Mouse (Mus musculus): ENCODE results near the gene Gtsf1l. TPM values are rescaled to one million over a fixed set of nuclear protein-coding genes. Genes with fewer than 3 reads are reported as not detected.

Gtsf1l gene
- polyA plus RNA-seq, 1 experiment from 2014 or later, result not detected

DNA sequence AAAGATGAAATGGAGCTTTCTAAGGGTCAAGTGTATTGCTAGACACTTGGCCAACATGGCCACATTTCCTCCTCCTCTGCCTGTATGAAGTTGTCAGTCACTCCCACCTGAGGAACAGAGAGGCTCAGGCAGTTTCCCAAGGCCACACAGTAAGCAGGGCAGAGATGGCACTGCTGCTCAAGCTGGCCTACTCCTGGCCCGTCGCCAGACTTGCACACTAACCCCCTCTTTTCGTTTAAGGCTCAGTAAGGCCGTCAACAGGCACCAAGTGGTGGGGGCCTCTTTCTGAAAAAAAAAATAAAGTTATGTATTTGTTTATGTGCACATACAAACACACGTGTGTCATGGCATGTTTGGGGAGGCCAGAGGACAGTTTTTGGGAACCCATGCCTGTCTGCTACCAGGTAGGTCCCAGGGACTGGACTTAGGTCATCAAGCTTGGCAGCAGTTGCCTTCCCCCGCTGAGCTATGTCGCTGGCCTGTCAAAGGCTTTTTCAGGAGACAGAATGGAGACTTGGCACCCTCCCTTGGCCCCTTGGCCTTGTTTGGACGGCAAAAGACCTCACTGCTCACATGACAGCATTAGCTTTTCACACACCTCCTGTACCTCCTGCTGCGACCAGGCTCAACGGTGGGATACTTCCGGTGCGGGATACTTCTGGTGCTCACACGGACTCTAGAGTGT is 16.6 kb upstream of the Gtsf1l start:
- H3K4me3 ChIP-seq, result no peak overlapping the region
- 83% methylated on average over 13 of the region's 13 CpGs for WGBS
- peaks cover 26% of the 10 kb centered on the region for H3K4me1 ChIP-seq (replicated peaks)
- no peak overlapping the region for H3K4me2 ChIP-seq
- peaks cover 69% of the 10 kb centered on the region for H3K27me3 ChIP-seq
- no peaks in the 10 kb centered on the region for H3K36me3 ChIP-seq
- no peak overlapping the region for H3K9ac ChIP-seq
- H3K27ac ChIP-seq (replicated peaks), result no peak overlapping the region
- H3K9me3 ChIP-seq, result no peaks in the 10 kb centered on the region
- no peak for ATAC-seq (ENCODE audit: low read depth)

DNA sequence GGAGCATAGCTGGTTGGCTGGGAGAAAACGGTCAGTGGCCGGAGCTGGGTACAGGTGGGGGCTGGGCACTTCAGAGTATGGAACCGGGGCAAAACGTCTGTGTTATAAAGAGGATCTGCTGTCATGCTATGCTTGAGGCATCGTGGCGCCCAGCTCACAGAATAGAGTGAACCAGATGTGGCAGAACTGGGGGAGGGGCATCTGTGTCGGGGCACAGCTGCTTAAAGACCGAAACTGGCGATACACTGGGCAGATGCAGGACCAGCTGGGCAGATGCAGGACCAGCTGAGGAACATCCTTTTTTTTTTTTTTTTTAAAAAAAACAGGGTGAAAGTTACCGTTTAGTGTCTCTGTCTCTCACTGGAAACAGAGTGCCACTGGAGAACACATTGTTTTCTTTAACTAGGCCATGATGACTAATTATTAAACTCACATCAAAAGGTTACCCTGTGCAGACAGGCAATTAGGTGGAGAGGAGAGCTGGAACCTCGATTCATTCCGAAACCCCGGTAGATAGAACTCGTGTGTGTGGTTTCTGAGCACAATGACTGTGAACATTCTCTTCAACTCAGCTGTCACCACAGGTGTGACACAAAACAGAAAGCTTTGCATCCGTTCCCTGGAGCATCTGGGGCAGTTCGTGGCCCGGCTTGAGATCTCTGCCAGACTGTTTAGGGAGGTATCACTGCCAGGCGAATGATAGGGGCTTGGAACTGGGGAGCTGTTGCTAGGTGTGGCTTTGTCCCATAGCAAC is 15.4 kb upstream of the Gtsf1l start:
- no peak for ATAC-seq (ENCODE audit: low read depth)
- H3K27ac ChIP-seq (replicated peaks), result no peak overlapping the region
- no peak overlapping the region for H3K4me3 ChIP-seq
- peaks cover 77% of the 10 kb centered on the region for H3K27me3 ChIP-seq
- H3K4me1 ChIP-seq (replicated peaks), result peaks cover 20% of the 10 kb centered on the region
- WGBS, result 64% methylated on average over 18 of the region's 18 CpGs
- H3K9ac ChIP-seq, result no peak overlapping the region
- H3K4me2 ChIP-seq, result no peak overlapping the region
- no peaks in the 10 kb centered on the region for H3K36me3 ChIP-seq
- H3K9me3 ChIP-seq, result no peaks in the 10 kb centered on the region

GRCm38 (mm10) chr2:163102216-163102615 is 14.6 kb upstream of the Gtsf1l start:
- no peak for ATAC-seq (ENCODE audit: low read depth)
- Histone ChIP-seq H3K9me3 (no peaks in the 10 kb centered on the region), H3K9ac (no peak overlapping the region), H3K27ac (replicated peaks) (no peak overlapping the region), H3K27me3 (peaks cover 74% of the 10 kb centered on the region), H3K4me1 (replicated peaks) (peaks cover 18% of the 10 kb centered on the region), H3K4me2 (no peak overlapping the region), H3K36me3 (no peaks in the 10 kb centered on the region), H3K4me3 (no peak overlapping the region)
- 66% methylated on average over 7 of the region's 7 CpGs for WGBS

GRCm38 (mm10) chr2:163101646-163102203 is 14.1 kb upstream of the Gtsf1l start:
- no peak overlapping the region for H3K9ac ChIP-seq
- peaks cover 18% of the 10 kb centered on the region for H3K4me1 ChIP-seq (replicated peaks)
- H3K4me3 ChIP-seq, result no peak overlapping the region
- no peak overlapping the region for H3K27ac ChIP-seq (replicated peaks)
- H3K36me3 ChIP-seq, result no peaks in the 10 kb centered on the region
- WGBS, result 5% methylated on average over 10 of the region's 10 CpGs
- peaks cover 69% of the 10 kb centered on the region for H3K27me3 ChIP-seq
- H3K9me3 ChIP-seq, result no peaks in the 10 kb centered on the region
- ATAC-seq (ENCODE audit: low read depth), result 0 out of 2 replicates have a peak, but pooled peaks have one; percentile 13
- no peak overlapping the region for H3K4me2 ChIP-seq

DNA sequence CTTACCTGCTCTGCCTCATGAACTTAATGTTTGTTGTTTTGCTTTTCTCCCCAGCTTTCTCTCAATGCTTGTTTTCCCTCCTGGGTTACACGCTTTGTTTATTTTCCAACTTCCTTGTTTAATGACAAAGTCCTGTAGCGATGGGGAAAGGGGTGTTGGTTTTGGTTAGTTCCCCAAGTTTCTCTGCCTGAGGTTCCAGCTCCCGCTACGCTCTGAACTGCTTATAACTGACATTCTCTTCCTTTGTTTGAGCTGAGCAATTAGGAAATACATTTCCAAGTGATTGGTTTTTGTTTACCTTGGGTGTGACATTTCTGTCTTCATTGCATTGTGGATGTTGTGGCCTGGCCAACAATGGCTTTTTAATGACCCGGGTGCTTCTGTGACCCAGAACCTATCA is 12.9 kb upstream of the Gtsf1l start:
- Histone ChIP-seq H3K4me3 (no peak overlapping the region), H3K27me3 (peaks cover 59% of the 10 kb centered on the region), H3K4me1 (replicated peaks) (peaks cover 18% of the 10 kb centered on the region), H3K9me3 (no peaks in the 10 kb centered on the region), H3K4me2 (no peak overlapping the region), H3K27ac (replicated peaks) (no peak overlapping the region), H3K9ac (no peak overlapping the region), H3K36me3 (no peaks in the 10 kb centered on the region)
- 73% methylated on average over 5 of the region's 5 CpGs for WGBS
- ATAC-seq (ENCODE audit: low read depth), result no peak

DNA sequence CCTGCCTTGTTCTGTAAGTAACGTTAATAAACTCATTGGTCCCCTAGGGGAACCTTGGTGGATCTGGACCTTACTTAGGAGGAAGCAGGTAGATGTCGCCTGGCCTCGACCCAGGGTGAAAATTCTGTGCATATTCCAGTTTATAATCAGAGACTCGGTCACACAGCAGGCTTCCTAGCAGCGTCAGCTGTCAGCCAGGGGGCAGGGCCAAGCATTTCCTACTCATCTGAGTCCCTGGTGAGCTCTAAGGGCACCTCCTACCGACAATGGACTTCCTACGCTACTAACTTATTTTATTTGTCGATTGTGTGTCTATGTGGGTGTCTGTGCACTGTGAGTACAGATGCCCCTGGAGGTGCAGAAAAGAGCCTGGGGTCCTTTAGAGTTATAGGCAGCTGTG is 12.3 kb upstream of the Gtsf1l start:
- H3K4me1 ChIP-seq (replicated peaks), result peaks cover 18% of the 10 kb centered on the region
- H3K9me3 ChIP-seq, result no peaks in the 10 kb centered on the region
- 45% methylated on average over 8 of the region's 8 CpGs for WGBS
- no peak overlapping the region for H3K9ac ChIP-seq
- H3K27ac ChIP-seq (replicated peaks), result 0 out of 2 replicates have a peak overlapping the region, but pooled peaks have one; percentile 9
- no peak overlapping the region for H3K4me2 ChIP-seq
- ATAC-seq (ENCODE audit: low read depth), result no peak
- no peak overlapping the region for H3K4me3 ChIP-seq
- no peaks in the 10 kb centered on the region for H3K36me3 ChIP-seq
- H3K27me3 ChIP-seq, result peaks cover 55% of the 10 kb centered on the region

DNA sequence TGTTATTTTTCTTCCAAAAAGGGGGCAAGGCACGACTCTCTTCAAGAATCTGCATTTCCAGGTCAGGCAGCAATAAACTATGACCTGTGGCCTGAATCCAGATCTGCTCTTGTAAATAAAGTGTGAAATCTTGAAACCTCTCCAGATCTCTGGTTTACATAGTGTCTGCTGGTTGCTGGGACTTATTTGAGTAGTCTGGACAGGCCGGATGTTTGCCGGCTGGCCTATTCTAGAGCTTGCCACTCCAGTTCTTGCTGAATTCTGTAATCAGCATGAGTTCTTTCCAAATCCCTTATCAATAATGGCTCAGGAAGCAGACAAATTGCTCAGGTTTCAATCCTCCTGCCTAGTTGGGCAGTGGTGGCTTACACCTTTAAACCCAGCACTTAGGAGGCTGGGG is 8.1 kb upstream of the Gtsf1l start:
- Histone ChIP-seq H3K27me3 (peaks cover 30% of the 10 kb centered on the region), H3K36me3 (no peaks in the 10 kb centered on the region), H3K4me2 (no peak overlapping the region), H3K9me3 (no peaks in the 10 kb centered on the region), H3K4me3 (no peak overlapping the region), H3K4me1 (replicated peaks) (peaks cover 13% of the 10 kb centered on the region), H3K9ac (no peak overlapping the region), H3K27ac (replicated peaks) (no peak overlapping the region)
- ATAC-seq (ENCODE audit: low read depth), result no peak
- WGBS, result 70% methylated on average over 3 of the region's 3 CpGs

GRCm38 (mm10) chr2:163094909-163095308 is 7.3 kb upstream of the Gtsf1l start:
- Histone ChIP-seq H3K27me3 (peaks cover 21% of the 10 kb centered on the region), H3K4me1 (replicated peaks) (peaks cover 9% of the 10 kb centered on the region), H3K27ac (replicated peaks) (no peak overlapping the region), H3K9ac (no peak overlapping the region), H3K4me2 (no peak overlapping the region), H3K36me3 (no peaks in the 10 kb centered on the region), H3K9me3 (no peaks in the 10 kb centered on the region), H3K4me3 (no peak overlapping the region)
- WGBS, result 91% methylated on average over 10 of the region's 10 CpGs
- ATAC-seq (ENCODE audit: low read depth), result no peak

DNA sequence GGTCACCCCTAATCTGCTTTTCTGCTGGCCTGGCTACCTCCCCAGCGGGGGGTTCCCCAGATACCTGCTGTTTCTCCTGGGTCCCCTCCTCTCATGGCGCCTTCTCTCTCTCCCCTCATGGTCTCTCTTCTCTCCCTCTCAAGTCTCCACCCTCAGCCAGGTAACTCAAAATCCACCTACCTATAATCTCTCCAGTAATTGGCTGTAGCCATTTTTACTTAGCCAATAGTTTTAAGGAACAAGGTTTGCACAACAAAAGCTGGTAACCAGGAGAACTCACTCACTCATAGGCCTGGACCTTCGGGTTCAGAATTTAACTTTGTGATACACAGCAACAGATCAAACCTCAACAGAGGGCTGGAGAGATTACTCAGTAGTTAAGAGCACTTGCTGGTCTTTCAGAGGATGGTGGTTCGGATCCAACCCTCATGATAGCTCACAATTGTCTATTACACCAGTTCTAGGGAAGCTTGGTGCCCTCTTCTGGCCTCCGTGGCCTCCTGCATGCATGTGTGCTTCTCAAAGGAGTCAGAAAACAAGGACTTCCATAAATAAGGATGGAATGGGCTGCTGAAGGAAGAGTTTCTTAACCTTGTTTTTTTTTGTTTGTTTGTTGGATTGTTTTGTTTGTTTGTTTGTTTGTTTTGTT is 1.9 kb upstream of the Gtsf1l start:
- Histone ChIP-seq H3K27me3 (no peaks in the 10 kb centered on the region), H3K27ac (replicated peaks) (no peak overlapping the region), H3K9ac (no peak overlapping the region), H3K36me3 (no peaks in the 10 kb centered on the region), H3K9me3 (no peaks in the 10 kb centered on the region), H3K4me1 (replicated peaks) (no peaks in the 10 kb centered on the region), H3K4me2 (no peak overlapping the region), H3K4me3 (no peak overlapping the region)
- WGBS, result 73% methylated on average over 5 of the region's 5 CpGs
- no peak for ATAC-seq (ENCODE audit: low read depth)

- Histone ChIP-seq H3K4me2 (no peak overlapping the region), H3K27ac (replicated peaks) (no peak overlapping the region), H3K9me3 (no peaks in the 10 kb centered on the region), H3K9ac (no peak overlapping the region), H3K27me3 (no peaks in the 10 kb centered on the region), H3K4me1 (replicated peaks) (no peaks in the 10 kb centered on the region), H3K36me3 (no peaks in the 10 kb centered on the region), H3K4me3 (no peak overlapping the region)
- WGBS, result 80% methylated on average over 8 of the region's 8 CpGs
- ATAC-seq (ENCODE audit: low read depth), result no peak
These were observed 1.1 kb downstream of the Gtsf1l start for GRCm38 (mm10) chr2:163086561-163086960.

- no peaks in the 10 kb centered on the region for H3K36me3 ChIP-seq
- no peaks in the 10 kb centered on the region for H3K27me3 ChIP-seq
- H3K9ac ChIP-seq, result no peak overlapping the region
- 86% methylated on average over 6 of the region's 6 CpGs for WGBS
- H3K27ac ChIP-seq (replicated peaks), result no peak overlapping the region
- ATAC-seq (ENCODE audit: low read depth), result no peak
- no peak overlapping the region for H3K4me2 ChIP-seq
- H3K4me1 ChIP-seq (replicated peaks), result no peaks in the 10 kb centered on the region
- no peak overlapping the region for H3K4me3 ChIP-seq
- no peaks in the 10 kb centered on the region for H3K9me3 ChIP-seq
These were observed 2.6 kb downstream of the Gtsf1l start for GRCm38 (mm10) chr2:163085047-163085446.

DNA sequence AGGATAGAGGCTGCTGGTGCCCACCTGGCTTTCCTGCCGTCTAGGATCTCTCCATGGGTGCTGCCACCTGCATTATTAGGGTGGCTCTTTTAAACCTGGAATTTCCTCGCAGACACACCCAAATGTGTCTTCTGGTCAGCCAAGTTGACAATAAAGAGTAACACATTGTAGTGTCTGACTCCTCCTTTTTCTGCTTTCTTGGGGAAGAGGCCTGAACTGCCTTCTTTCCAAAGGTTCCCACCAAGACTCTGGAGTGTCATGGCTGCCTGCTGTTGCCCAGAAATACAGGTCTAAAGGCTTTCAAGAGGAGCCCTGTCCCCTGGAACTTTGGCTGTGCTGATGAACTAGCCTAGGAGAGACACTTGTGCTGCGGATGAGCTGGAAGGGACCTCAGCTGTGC is 3.1 kb downstream of the Gtsf1l start:
- WGBS, result 95% methylated on average over 3 of the region's 3 CpGs
- H3K4me3 ChIP-seq, result no peak overlapping the region
- H3K27me3 ChIP-seq, result no peaks in the 10 kb centered on the region
- H3K36me3 ChIP-seq, result no peaks in the 10 kb centered on the region
- H3K9me3 ChIP-seq, result no peaks in the 10 kb centered on the region
- no peak overlapping the region for H3K27ac ChIP-seq (replicated peaks)
- H3K4me2 ChIP-seq, result no peak overlapping the region
- H3K9ac ChIP-seq, result no peak overlapping the region
- H3K4me1 ChIP-seq (replicated peaks), result no peaks in the 10 kb centered on the region
- no peak for ATAC-seq (ENCODE audit: low read depth)
